Mouse (Mus musculus) hindbrain, postnatal 0 days (tissue): ENCODE data around the gene Grik3. TPM values are rescaled to one million over a fixed set of nuclear protein-coding genes. Genes with fewer than 3 reads are reported as not detected.
A peak's percentile ranks its signal among the peaks of the same experiment; 100 is the strongest.

Experiments
- ATAC-seq: fragments of 200-750 bp; cut with Nextera tagmentation; 2 replicates; pipeline ENCODE4 v1.8.0; 2017; ENCODE audit warnings: mild to moderate bottlenecking, moderate TSS enrichment, moderate library complexity
- DNase-seq: peaks from one replicate; pipeline ENCODE4 v3.0.0-alpha.2; 2015; ENCODE audit warnings: low spot score
- H3K27ac ChIP-seq: fragments of 300-500 bp; sonication (generic); 2 replicates; pipeline ENCODE4 v1.5.1; 2014; ENCODE audit warnings: mild to moderate bottlenecking
- H3K27me3 ChIP-seq: fragments of 300-500 bp; sonication (generic); 2 replicates; pipeline ENCODE4 v1.6.1; 2014; ENCODE audit warnings: low read length, mixed read lengths; ENCODE audit not compliant: insufficient read depth
- H3K36me3 ChIP-seq: fragments of 300-500 bp; sonication (generic); 2 replicates; pipeline ENCODE4 v1.6.1; 2014; ENCODE audit warnings: low read length, mixed read lengths; ENCODE audit not compliant: insufficient read depth
- H3K4me1 ChIP-seq: fragments of 300-500 bp; sonication (generic); 2 replicates; pipeline ENCODE4 v1.6.1; 2014; ENCODE audit warnings: antibody characterized with exemption, low read length, mixed read lengths; ENCODE audit not compliant: insufficient read depth
- H3K4me2 ChIP-seq: fragments of 300-500 bp; sonication (generic); 2 replicates; pipeline ENCODE4 v1.6.1; 2014; ENCODE audit warnings: low read depth, mild to moderate bottlenecking, low read length, moderate library complexity, mixed read lengths
- H3K4me3 ChIP-seq: fragments of 300-500 bp; sonication (generic); 2 replicates; pipeline ENCODE4 v1.5.1; 2014; ENCODE audit warnings: low read length
- H3K9ac ChIP-seq: fragments of 300-500 bp; sonication (generic); replicated peaks from 2 replicates; pipeline ENCODE4 v1.6.1; 2014; ENCODE audit warnings: mild to moderate bottlenecking, low read length, moderate library complexity, mixed read lengths
- H3K9me3 ChIP-seq: fragments of 300-500 bp; sonication (generic); 2 replicates; pipeline ENCODE4 v1.6.1; 2016; ENCODE audit warnings: low read length, mixed read lengths
- CTCF ChIP-seq: IDR thresholded peaks from 2 replicates; pipeline ENCODE4 v1.5.1; 2016; ENCODE audit warnings: antibody characterized with exemption, control low read depth, low read depth
- WGBS: fragments of 180-500 bp; shearing (Covaris S2); extraction: QIAGEN DNeasy Blood & Tissue Kit; methylation state at CpG from one replicate; pipeline ENCODE4 v1.1.7; 2014; 5-methylcytosine and 5-hydroxymethylcytosine counted together
- polyA plus RNA-seq: library from polyadenylated mRNA; unstranded; fragments of >200 nt; fragmentation: Nextera tagmentation; extraction: Ambion mirVana; gene quantifications from 2 replicates; pipeline ENCODE4 v1.2.1, GENCODE M21; 2015
- total RNA-seq: library from RNA; depleted of rRNA; stranded (reverse); fragments of >200 nt; gene quantifications from 2 replicates; pipeline ENCODE4 v1.2.3, GENCODE M21; 2014

Grik3 gene
- total and polyA plus RNA-seq, 2 experiments from 2014 or later: 4.2 to 32.0 TPM

GRCm38 (mm10) chr4:125730751-125731150 lies 240.3 kb downstream of the Grik3 start:
- H3K4me3 ChIP-seq: no peak overlapping the region
- H3K27ac ChIP-seq: no peak overlapping the region
- ATAC-seq: no peak
- no peak for TF ChIP-seq CTCF
- H3K27me3 ChIP-seq: peaks cover 9% of the 10 kb centered on the region; the same call in 1 of the 2 replicates
- H3K9me3 ChIP-seq: no peaks in the 10 kb centered on the region
- 88% methylated on average over 6 of the region's 6 CpGs for WGBS
- H3K4me2 ChIP-seq: no peak overlapping the region
- no peaks in the 10 kb centered on the region for H3K36me3 ChIP-seq
- no peaks in the 10 kb centered on the region; the same call in 1 of the 2 replicates for H3K4me1 ChIP-seq
- H3K9ac ChIP-seq: no peak overlapping the region
- DNase-seq: no peak

- no peak for TF ChIP-seq CTCF
- Histone ChIP-seq H3K27ac (no peak overlapping the region), H3K9ac (no peak overlapping the region), H3K9me3 (no peaks in the 10 kb centered on the region), H3K4me2 (no peak overlapping the region), H3K4me1 (no peaks in the 10 kb centered on the region), H3K4me3 (no peak overlapping the region), H3K27me3 (no peaks in the 10 kb centered on the region), H3K36me3 (no peaks in the 10 kb centered on the region)
- DNase-seq (no peak), ATAC-seq (peak; percentile 25; the same call in 1 of the 2 replicates)
- WGBS: 56% methylated on average over 4 of the region's 4 CpGs
Measured at GRCm38 (mm10) chr4:125736783-125737182, 246.3 kb downstream of the Grik3 start.

GRCm38 (mm10) chr4:125738825-125739224 lies 248.3 kb downstream of the Grik3 start:
- no peaks in the 10 kb centered on the region for H3K4me1 ChIP-seq
- ATAC-seq (peak; percentile 52; the same call in 1 of the 2 replicates), DNase-seq (no peak)
- H3K9ac ChIP-seq: no peak overlapping the region
- H3K4me2 ChIP-seq: no peak overlapping the region
- H3K4me3 ChIP-seq: no peak overlapping the region
- 79% methylated on average over 4 of the region's 4 CpGs for WGBS
- no peaks in the 10 kb centered on the region for H3K9me3 ChIP-seq
- no peaks in the 10 kb centered on the region for H3K36me3 ChIP-seq
- no peak overlapping the region for H3K27ac ChIP-seq
- TF ChIP-seq CTCF: no peak
- no peaks in the 10 kb centered on the region for H3K27me3 ChIP-seq

- Histone ChIP-seq H3K36me3 (no peaks in the 10 kb centered on the region), H3K27ac (no peak overlapping the region), H3K27me3 (no peaks in the 10 kb centered on the region), H3K4me2 (no peak overlapping the region), H3K4me3 (no peak overlapping the region), H3K9ac (no peak overlapping the region), H3K9me3 (no peaks in the 10 kb centered on the region), H3K4me1 (no peaks in the 10 kb centered on the region)
- WGBS: 53% methylated on average over 16 of the region's 16 CpGs
- DNase-seq (peak; percentile 59), ATAC-seq (peak; percentile 55; the same call in 1 of the 2 replicates)
- TF ChIP-seq CTCF: no peak
Measured at GRCm38 (mm10) chr4:125742162-125742571, 251.7 kb downstream of the Grik3 start.

GRCm38 (mm10) chr4:125745902-125746301 lies 255.4 kb downstream of the Grik3 start:
- no peak overlapping the region for H3K4me3 ChIP-seq
- H3K9ac ChIP-seq: no peak overlapping the region
- no peak for ATAC-seq
- H3K4me1 ChIP-seq: no peaks in the 10 kb centered on the region
- no peak overlapping the region for H3K4me2 ChIP-seq
- no peaks in the 10 kb centered on the region for H3K27me3 ChIP-seq
- no peaks in the 10 kb centered on the region for H3K36me3 ChIP-seq
- WGBS: 49% methylated on average over 3 of the region's 3 CpGs
- no peaks in the 10 kb centered on the region for H3K9me3 ChIP-seq
- DNase-seq: peak; percentile 16
- H3K27ac ChIP-seq: no peak overlapping the region
- no peak; the same call in 1 of the 2 replicates for TF ChIP-seq CTCF

GRCm38 (mm10) chr4:125756393-125756792 lies 265.9 kb downstream of the Grik3 start:
- Histone ChIP-seq H3K27ac (no peak overlapping the region), H3K9me3 (no peaks in the 10 kb centered on the region), H3K9ac (no peak overlapping the region), H3K4me1 (no peaks in the 10 kb centered on the region), H3K4me2 (no peak overlapping the region), H3K27me3 (no peaks in the 10 kb centered on the region), H3K36me3 (no peaks in the 10 kb centered on the region), H3K4me3 (no peak overlapping the region)
- TF ChIP-seq CTCF: no peak
- ATAC-seq (no peak), DNase-seq (no peak)
- 91% methylated on average over 5 of the region's 5 CpGs for WGBS

- Histone ChIP-seq H3K27me3 (no peaks in the 10 kb centered on the region), H3K27ac (no peak overlapping the region), H3K9me3 (no peaks in the 10 kb centered on the region), H3K4me2 (no peak overlapping the region), H3K9ac (no peak overlapping the region), H3K36me3 (no peaks in the 10 kb centered on the region), H3K4me1 (no peaks in the 10 kb centered on the region), H3K4me3 (no peak overlapping the region)
- DNase-seq: no peak
- 85% methylated on average over 4 of the region's 4 CpGs for whole genome bisulfite sequencing
- no peak for TF ChIP-seq CTCF
- ATAC-seq: no peak
Measured at GRCm38 (mm10) chr4:125760326-125760725, 269.8 kb downstream of the Grik3 start.
